Mouse (Mus musculus): Measurements from ENCODE around the gene Btbd11. TPM values are rescaled to one million over a fixed set of nuclear protein-coding genes. Genes with fewer than 3 reads are reported as not detected.

Gene Btbd11
- total and polyA plus RNA-seq, 3 experiments, result 10.1 to 18.5 (median 15.4) TPM

GRCm38 (mm10) chr10:85500573-85501155, 114.0 kb downstream of the Btbd11 start:
- Histone ChIP-seq H3K9ac (ENCODE audit: insufficient read depth, low read depth) (no peak overlapping the region), H3K27ac (ENCODE audit: insufficient read depth, low read depth) (no peak overlapping the region), H3K4me1 (ENCODE audit: control insufficient read depth in 1 of 2, insufficient read depth in 2 of 2) (peaks cover 7 to 42% of the 10 kb centered on the region in 2 experiments), H3K9me3 (replicated peaks; ENCODE audit: low read length) (no peaks in the 10 kb centered on the region), H3K27me3 (replicated peaks) (no peaks in the 10 kb centered on the region), H3K79me2 (replicated peaks; ENCODE audit: control insufficient read depth, extremely low read depth, insufficient read depth, poor library complexity, severe bottlenecking) (no peaks in the 10 kb centered on the region), H3K36me3 (replicated peaks in 1 of 2; ENCODE audit: control insufficient read depth in 1 of 2, insufficient read depth in 1 of 2, low read length in 1 of 2) (peaks cover 0 to 19% of the 10 kb centered on the region in 2 experiments), H3K4me2 (ENCODE audit: insufficient read depth, low read depth, poor library complexity, severe bottlenecking) (no peak overlapping the region), H3K4me3 (replicated peaks in 1 of 3; ENCODE audit: low read depth in 2 of 3, low read length in 2 of 3, poor library complexity in 1 of 3) (no peak overlapping the region)
- dilution Hi-C loops (cut with MboI; ENCODE audit: extremely low pct_ligation_motif_present, extremely low pct_unique_long_range_greater_than_20kb, low sequenced_read_pairs), result no loop called here
- TF ChIP-seq MEF2A (IDR thresholded peaks at IDR 0.05; ENCODE audit: borderline replicate concordance, low read depth, low read length), result no peak
- no peak for TF ChIP-seq E2F4 (IDR thresholded peaks at IDR 0.05; ENCODE audit: insufficient replicate concordance, low read depth, low read length)
- in situ Hi-C loops (cut with MboI; ENCODE audit: low pct_ligation_motif_present, low pct_unique_long_range_greater_than_20kb, low sequenced_read_pairs), result no loop called here
- DNase-seq (ENCODE audit: extremely low read depth), result no peak

- in situ Hi-C loops (cut with MboI; ENCODE audit: low pct_ligation_motif_present, low pct_unique_long_range_greater_than_20kb, low sequenced_read_pairs), result no loop called here
- Histone ChIP-seq H3K4me1 (ENCODE audit: control insufficient read depth in 1 of 2, insufficient read depth in 2 of 2) (peaks cover 10 to 52% of the 10 kb centered on the region in 2 experiments), H3K27me3 (replicated peaks) (no peaks in the 10 kb centered on the region), H3K9me3 (replicated peaks; ENCODE audit: low read length) (no peaks in the 10 kb centered on the region), H3K36me3 (replicated peaks in 1 of 2; ENCODE audit: control insufficient read depth in 1 of 2, insufficient read depth in 1 of 2, low read length in 1 of 2) (peaks cover 0 to 17% of the 10 kb centered on the region in 2 experiments), H3K4me3 (replicated peaks in 1 of 3; ENCODE audit: low read depth in 2 of 3, low read length in 2 of 3, poor library complexity in 1 of 3) (no peak overlapping the region), H3K4me2 (ENCODE audit: insufficient read depth, low read depth, poor library complexity, severe bottlenecking) (peak overlapping the region; percentile 86), H3K79me2 (replicated peaks; ENCODE audit: control insufficient read depth, extremely low read depth, insufficient read depth, poor library complexity, severe bottlenecking) (no peaks in the 10 kb centered on the region), H3K27ac (ENCODE audit: insufficient read depth, low read depth) (no peak overlapping the region), H3K9ac (ENCODE audit: insufficient read depth, low read depth) (no peak overlapping the region)
- dilution Hi-C loops (cut with MboI; ENCODE audit: extremely low pct_ligation_motif_present, extremely low pct_unique_long_range_greater_than_20kb, low sequenced_read_pairs), result no loop called here
- TF ChIP-seq RAD21 (IDR thresholded peaks at IDR 0.05; ENCODE audit: low read depth, low read length), result no peak
- TF ChIP-seq MYC (IDR thresholded peaks at IDR 0.05; ENCODE audit: low read depth, low read length), result no peak
- peak; percentile 54; the same call in 1 of the 2 replicates for TF ChIP-seq EP300 (IDR thresholded peaks at IDR 0.05; ENCODE audit: low read length)
- TF ChIP-seq MXI1 (IDR thresholded peaks at IDR 0.05; ENCODE audit: low read depth, low read length), result peak; percentile 42; the same call in 1 of the 2 replicates
- peak; percentile 55; the same call in 1 of the 2 replicates for TF ChIP-seq BHLHE40 (IDR thresholded peaks at IDR 0.05; ENCODE audit: low read depth, low read length)
- 0 out of 2 replicates have a peak, but pooled peaks have one; percentile 51 for TF ChIP-seq CHD2 (IDR thresholded peaks at IDR 0.05; ENCODE audit: low read length)
- TF ChIP-seq ELF1 (IDR thresholded peaks at IDR 0.05; ENCODE audit: low read depth, low read length), result 0 out of 2 replicates have a peak, but pooled peaks have one; percentile 40
- no peak for TF ChIP-seq E2F4 (IDR thresholded peaks at IDR 0.05; ENCODE audit: insufficient replicate concordance, low read depth, low read length)
- TF ChIP-seq MAX (IDR thresholded peaks at IDR 0.05; ENCODE audit: low read length), result 0 out of 2 replicates have a peak, but pooled peaks have one; percentile 17
- TF ChIP-seq ETS1 (conservative IDR thresholded peaks at IDR 0.05; ENCODE audit: low read depth, low read length), result 0 out of 2 replicates have a peak, but pooled peaks have one; percentile 5
- TF ChIP-seq NRF1 (IDR thresholded peaks at IDR 0.05; ENCODE audit: low read depth, low read length), result no peak
- TF ChIP-seq POLR2A (IDR thresholded peaks at IDR 0.05; ENCODE audit: low read depth, low read length), result no peak
- peak; percentile 19; the same call in 1 of the 2 replicates for TF ChIP-seq RCOR1 (conservative IDR thresholded peaks at IDR 0.05; ENCODE audit: low read depth, low read length)
- peak; percentile 5; the same call in 1 of the 2 replicates for TF ChIP-seq TCF12 (IDR thresholded peaks at IDR 0.05; ENCODE audit: low read depth, low read length)
- DNase-seq (ENCODE audit: extremely low read depth), result peak; percentile 54
These were observed 115.5 kb downstream of the Btbd11 start for GRCm38 (mm10) chr10:85501966-85502566.

All from CH12.LX (cell line).